Mouse (Mus musculus) spleen, postnatal 36 days (tissue): ENCODE data around the gene Myh14.

Experiments used
- DNase-seq, 2 experiments: peaks; one replicate each; pipeline ENCODE4 v3.0.0; 2022; ENCODE audit warnings: low spot score in 2 of 2, mixed read lengths in 1 of 2

The Myh14 gene

GRCm38 (mm10) chr7:44600691-44601262 lies 69.9 kb downstream of the Myh14 start:
- DNase-seq, result no peak

GRCm38 (mm10) chr7:44598336-44598735 lies 72.3 kb downstream of the Myh14 start:
- DNase-seq, result no peak

- no peak for DNase-seq
Measured at GRCm38 (mm10) chr7:44597666-44598065, 73.0 kb downstream of the Myh14 start.

GRCm38 (mm10) chr7:44596996-44597538 lies 73.6 kb downstream of the Myh14 start:
- no peak for DNase-seq

GRCm38 (mm10) chr7:44596051-44596450 lies 74.6 kb downstream of the Myh14 start:
- DNase-seq, result no peak

GRCm38 (mm10) chr7:44595131-44595561 lies 75.5 kb downstream of the Myh14 start:
- no peak for DNase-seq

- DNase-seq, result no peak
Measured at GRCm38 (mm10) chr7:44594291-44594690, 76.4 kb downstream of the Myh14 start.

- peak; percentile 61 to 67 for DNase-seq
Measured at GRCm38 (mm10) chr7:44593775-44594174, 76.9 kb downstream of the Myh14 start.

- DNase-seq, result no peak
Measured at GRCm38 (mm10) chr7:44593051-44593450, 77.6 kb downstream of the Myh14 start.

GRCm38 (mm10) chr7:44591348-44592116 lies 79.1 kb downstream of the Myh14 start:
- DNase-seq, result no peak

GRCm38 (mm10) chr7:44590402-44591347 lies 80.0 kb downstream of the Myh14 start, which contains the start of gene Kcnc3:
Gene Kcnc3, plus strand, starts transcription at chr7:44590664.
- peak; percentile 94 to 96 for DNase-seq

- no peak for DNase-seq
Measured at GRCm38 (mm10) chr7:44589946-44590345, 80.7 kb downstream of the Myh14 start.

GRCm38 (mm10) chr7:44589149-44589548 lies 81.5 kb downstream of the Myh14 start:
- peak; percentile 71 to 74 for DNase-seq

GRCm38 (mm10) chr7:44588338-44588737 lies 82.3 kb downstream of the Myh14 start:
- no peak for DNase-seq

GRCm38 (mm10) chr7:44587676-44588075 lies 83.0 kb downstream of the Myh14 start:
- DNase-seq, result no peak

GRCm38 (mm10) chr7:44586930-44587329 lies 83.7 kb downstream of the Myh14 start:
- DNase-seq, result peak in 1 of 2 experiments; percentile 27

GRCm38 (mm10) chr7:44586518-44586917 lies 84.1 kb downstream of the Myh14 start:
- DNase-seq, result no peak

GRCm38 (mm10) chr7:44585606-44586005 lies 85.0 kb downstream of the Myh14 start:
- no peak for DNase-seq

- DNase-seq, result no peak
Measured at GRCm38 (mm10) chr7:44584921-44585320, 85.7 kb downstream of the Myh14 start.

GRCm38 (mm10) chr7:44584265-44584804 lies 86.3 kb downstream of the Myh14 start:
- DNase-seq, result no peak

- no peak for DNase-seq
Measured at GRCm38 (mm10) chr7:44583146-44583545, 87.5 kb downstream of the Myh14 start.
